Mouse (Mus musculus) heart, postnatal 10 days (tissue): ENCODE data around the gene Per2. TPM values are rescaled to one million over a fixed set of nuclear protein-coding genes. Genes with fewer than 3 reads are reported as not detected.

ENCODE experiments used
- DNase-seq, 2 experiments: peaks; one replicate each; pipeline ENCODE4 v3.0.0; 2021
- intact Hi-C: fragments of 180-260 bp; cut with DNase I; formaldehyde crosslinking; loops from one replicate; pipeline ENCODE4 v1.15.1; 2025
- total RNA-seq, 2 experiments: library from RNA; stranded (reverse); gene quantifications; 2 replicates each; pipeline ENCODE4 v1.2.3; 2021

Gene Per2
- total RNA-seq, 2 experiments from 2014 or later: 7.5 to 21.1 TPM

- peak; percentile 90 to 92 for DNase-seq
- intact Hi-C loops: no loop called here
Observed at GRCm38 (mm10) chr1:91436380-91437082, 22.6 kb downstream of the Per2 start.

DNA sequence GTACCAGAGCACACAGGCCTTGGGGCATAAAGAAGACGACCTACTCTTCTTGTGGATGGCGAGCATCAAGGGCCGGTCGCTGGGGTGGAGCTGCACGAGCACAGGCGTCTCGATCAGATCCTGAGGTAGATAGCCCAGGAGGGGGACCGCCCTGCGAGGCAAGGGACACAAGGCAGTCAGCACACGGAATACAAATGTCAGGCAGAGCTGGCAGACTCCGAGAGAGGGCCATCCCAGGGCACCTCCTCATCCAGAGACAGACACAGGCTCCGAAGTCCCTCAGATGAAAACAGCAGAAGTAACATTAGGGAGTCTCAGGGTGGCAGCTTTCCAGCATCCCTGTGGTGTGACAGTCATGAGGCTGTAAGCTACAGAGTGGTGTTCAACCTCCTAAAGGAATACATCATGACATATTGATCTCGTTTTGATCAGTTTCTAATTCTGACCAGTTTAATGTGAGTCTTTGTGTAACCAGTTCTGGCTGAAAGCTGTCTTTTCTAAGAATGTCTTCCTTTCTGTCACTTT lies 23.5 kb downstream of the Per2 start:
- intact Hi-C loops: no loop called here
- DNase-seq: no peak

- DNase-seq: no peak
- intact Hi-C loops: no loop called here
Observed at GRCm38 (mm10) chr1:91434905-91435304, 24.2 kb downstream of the Per2 start.

DNA sequence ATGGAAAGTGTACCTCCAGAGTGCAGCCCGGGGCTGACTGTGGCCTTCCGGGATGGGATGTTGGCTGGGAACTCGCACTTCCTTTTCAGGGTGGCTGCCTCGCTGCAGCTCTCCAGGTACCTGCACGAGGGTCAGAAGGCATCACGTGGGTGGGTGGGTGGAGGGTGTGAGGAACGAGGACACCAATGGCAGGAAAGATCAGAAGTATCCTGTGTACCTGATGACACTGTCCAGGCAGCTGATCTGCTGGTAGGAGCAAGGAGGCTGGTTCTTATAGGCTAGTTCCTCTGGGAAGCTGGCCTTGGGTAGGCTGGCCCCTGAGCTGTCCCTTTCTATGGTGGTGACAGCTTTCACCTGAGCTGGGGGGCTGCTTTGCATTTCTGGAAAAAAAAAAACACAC lies 28.4 kb downstream of the Per2 start:
- DNase-seq: no peak
- intact Hi-C loops: no loop called here

DNA sequence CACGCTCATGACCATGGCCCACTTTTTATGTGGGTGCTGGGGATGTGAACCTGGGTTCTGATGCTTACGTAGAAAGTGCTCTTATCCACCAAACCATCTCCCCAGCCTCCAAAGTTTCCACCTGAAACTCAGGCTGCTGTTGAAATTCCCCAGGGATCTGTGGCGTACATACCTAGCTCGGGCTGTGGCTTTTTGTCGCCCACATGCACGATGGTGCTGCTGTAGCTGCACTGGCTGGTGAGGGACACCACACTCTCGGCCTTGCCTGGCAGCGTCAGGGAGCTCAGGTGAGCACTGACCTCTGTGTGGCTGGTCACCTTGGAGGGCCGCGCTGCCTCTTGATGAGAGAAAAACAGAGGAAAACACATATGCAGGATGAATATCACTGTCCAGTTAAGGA lies 29.9 kb downstream of the Per2 start:
- intact Hi-C loops: loop anchor here (2.0 kb wide), 1 partner anchor 60 kb away; no protein-coding TSS in a partner anchor
- DNase-seq: no peak

GRCm38 (mm10) chr1:91428614-91429013 lies 30.5 kb downstream of the Per2 start:
- peak; percentile 88 to 93 for DNase-seq
- intact Hi-C loops: loop anchor here (1.0 to 2.0 kb wide), 3 partner anchors 32 to 60 kb away; no protein-coding TSS in a partner anchor

GRCm38 (mm10) chr1:91426397-91426796 lies 32.7 kb downstream of the Per2 start:
- no peak for DNase-seq
- intact Hi-C loops: no loop called here

DNA sequence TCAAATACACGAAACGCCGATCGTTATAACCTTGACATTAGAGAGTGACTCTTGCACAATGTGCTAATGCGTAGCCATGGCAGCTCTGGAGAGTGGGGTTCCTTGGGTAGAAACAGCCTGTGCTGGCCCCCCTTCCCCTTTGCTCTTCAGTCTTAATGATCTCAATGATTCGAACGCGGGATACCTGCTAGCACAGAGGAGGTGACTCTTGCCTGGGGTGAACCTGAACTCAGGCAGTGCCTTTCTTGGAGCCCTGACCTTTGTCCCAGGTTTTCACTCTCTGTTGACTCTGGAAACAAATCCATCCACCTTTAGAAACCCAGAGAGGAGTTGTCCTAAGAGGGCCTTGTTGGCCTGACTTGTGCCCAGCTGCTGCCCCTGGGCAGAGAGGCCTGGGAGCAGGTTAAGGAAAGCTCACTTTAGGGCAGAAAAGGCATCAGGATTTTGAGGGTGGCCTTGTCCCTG lies 38.5 kb downstream of the Per2 start:
- intact Hi-C loops: no loop called here
- no peak for DNase-seq

- DNase-seq: no peak
- intact Hi-C loops: no loop called here
Observed at GRCm38 (mm10) chr1:91419862-91420600, 39.1 kb downstream of the Per2 start.

DNA sequence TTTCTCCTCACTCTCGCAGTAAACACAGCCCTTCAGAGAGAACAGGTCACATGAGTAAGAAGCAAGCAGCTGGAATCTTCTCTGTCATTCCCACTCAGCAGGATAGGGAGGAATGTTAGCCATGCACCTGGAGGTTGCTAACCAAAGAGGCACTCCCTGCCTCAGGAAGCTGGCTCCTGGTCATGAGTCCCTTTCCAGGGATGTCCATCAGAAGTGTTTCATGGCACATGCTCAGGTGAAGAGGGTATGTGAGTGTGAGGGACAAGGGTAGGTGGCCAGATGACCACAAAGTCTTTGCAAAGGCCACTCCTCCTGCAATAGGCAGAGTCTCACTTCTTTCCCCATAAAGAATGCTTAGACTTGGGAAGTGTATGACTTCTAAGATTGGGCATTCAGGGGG lies 41.1 kb downstream of the Per2 start:
- DNase-seq: no peak
- intact Hi-C loops: no loop called here

GRCm38 (mm10) chr1:91415311-91415710 lies 43.8 kb downstream of the Per2 start:
- no peak for DNase-seq
- intact Hi-C loops: no loop called here

DNA sequence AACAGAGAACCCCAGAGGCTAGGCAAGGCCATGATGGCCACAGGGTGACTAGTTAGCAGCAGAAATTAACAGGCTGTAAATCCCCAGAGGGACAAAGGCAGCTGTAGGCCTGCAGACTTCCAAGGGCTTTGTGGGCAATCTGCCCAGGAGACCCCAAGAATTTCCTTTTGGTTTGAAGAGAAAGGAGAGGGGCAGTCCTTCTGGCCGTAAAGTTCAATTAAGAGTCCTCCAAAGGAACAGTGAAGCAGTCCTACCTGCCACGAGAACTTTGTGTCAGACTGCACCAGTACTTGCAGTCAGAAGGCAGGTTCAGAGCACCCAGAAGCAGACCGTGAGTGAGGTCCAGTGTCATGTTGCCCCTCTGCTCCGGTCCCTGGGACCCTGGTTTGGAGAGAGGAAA lies 44.2 kb downstream of the Per2 start:
- intact Hi-C loops: no loop called here
- DNase-seq: no peak

- intact Hi-C loops: no loop called here
- peak; percentile 92 to 93 for DNase-seq
Observed at GRCm38 (mm10) chr1:91413898-91414594, 45.1 kb downstream of the Per2 start, which contains the start of gene Hes6. Gene Hes6, minus strand, starts transcription at chr1:91414038.

GRCm38 (mm10) chr1:91413536-91413897 lies 45.6 kb downstream of the Per2 start:
- DNase-seq: no peak
- intact Hi-C loops: no loop called here

GRCm38 (mm10) chr1:91413030-91413506 lies 46.1 kb downstream of the Per2 start:
- peak; percentile 95 to 97 for DNase-seq
- intact Hi-C loops: no loop called here

DNA sequence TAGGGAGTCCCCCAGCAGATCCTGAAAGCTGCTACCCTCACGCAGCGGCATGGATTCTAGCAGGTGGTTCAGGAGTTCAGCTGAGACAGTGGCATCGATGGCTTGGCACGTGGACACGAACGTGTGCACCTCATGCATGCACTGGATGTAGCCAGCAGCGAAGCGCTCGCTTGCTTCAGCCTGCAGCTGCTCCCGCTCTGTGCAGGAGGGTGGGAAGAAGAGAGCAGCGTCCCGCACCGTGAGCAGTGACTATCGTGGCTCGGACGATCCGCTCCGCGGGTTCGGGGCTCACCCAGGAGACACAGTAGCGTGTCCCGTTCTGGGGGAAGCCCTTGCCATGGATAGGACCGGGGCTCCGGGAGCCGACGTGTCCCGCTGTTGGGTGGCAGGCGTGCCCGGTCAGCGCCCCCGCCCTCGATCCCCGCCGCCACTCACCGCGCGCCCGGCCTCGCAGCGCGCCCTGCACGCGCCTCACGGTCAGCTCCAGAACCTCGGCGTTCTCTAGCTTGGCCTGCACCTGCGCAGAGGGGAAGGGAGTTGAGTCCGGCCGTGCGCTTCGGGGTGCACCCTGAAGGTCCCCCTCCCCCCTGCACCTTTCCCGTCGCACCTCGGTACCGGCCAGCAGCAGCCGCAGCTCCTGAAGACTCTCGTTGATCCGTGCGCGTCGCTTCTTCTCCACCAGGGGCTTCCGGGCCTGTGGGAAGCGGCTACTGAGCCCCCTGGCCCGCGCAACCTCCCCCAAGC lies 46.7 kb downstream of the Per2 start:
- DNase-seq: peak; percentile 19 to 56

DNA sequence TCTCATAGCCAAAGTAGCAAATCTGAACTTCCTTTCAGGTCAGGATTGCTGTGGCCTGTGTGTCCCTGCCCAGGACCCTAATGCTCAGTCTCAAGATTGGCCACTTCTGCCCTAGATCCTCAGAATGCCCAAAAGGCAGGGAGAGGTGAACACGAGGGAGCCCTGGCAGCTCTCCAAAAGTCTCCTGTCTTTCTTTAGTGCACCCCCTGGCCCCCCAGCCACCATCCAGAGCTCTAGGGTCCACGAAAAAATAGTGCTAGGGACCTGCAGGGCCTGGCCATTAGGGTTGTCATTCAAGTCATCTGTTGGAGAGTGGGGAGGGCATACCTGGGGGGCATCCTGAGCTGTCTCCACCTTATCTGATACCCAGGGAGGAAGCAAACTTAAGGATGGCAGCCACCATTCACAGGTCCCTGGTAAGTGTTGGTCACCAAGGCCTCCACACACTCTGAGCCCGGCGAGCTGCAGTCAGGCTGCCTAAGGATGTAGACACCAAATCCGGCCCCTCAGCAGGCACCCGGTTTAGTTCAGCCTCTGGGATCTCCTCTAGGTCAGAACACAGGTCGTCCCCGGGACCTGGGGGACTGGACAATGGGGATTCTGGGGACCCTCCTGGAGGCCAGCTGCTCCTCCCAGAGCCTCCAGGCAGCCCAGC lies 47.4 kb downstream of the Per2 start:
- intact Hi-C loops: no loop called here
- no peak for DNase-seq

More for the DNA sequence above, 46.7 kb downstream of the Per2 start:
- intact Hi-C loops: no loop called here

DNA sequence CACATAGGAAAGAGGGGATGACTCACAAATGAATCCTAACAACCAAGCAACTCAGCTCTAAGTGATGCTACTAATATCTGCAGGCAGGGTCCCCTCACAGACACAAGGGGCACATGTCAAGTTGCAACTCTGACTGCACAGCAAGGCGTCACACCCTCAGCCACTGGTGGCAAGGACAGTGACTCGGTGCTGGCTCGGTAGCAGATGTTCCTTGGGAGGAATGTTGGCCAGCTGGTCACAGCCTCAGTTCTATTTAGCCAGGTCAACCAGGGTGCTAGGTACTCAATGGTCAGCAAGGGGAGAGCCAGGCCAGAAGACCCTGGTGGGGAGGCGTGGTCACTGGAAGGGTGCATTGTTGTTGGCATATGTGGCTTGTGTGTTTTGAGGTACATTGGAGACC lies 51.3 kb downstream of the Per2 start:
- intact Hi-C loops: no loop called here

GRCm38 (mm10) chr1:91405406-91406169 lies 53.5 kb downstream of the Per2 start:
- DNase-seq: peak in 1 of 2 experiments; percentile 43
- intact Hi-C loops: no loop called here

More for the DNA sequence above, 51.3 kb downstream of the Per2 start:
- no peak for DNase-seq
